Mouse (Mus musculus) heart, embryonic 10.5 days (tissue): ENCODE data around the gene Gm20388. TPM values are rescaled to one million over a fixed set of nuclear protein-coding genes. Genes with fewer than 3 reads are reported as not detected.
"Not testable (repeated sequence)": the region's sequence is repeated elsewhere in the genome, so short reads cannot be mapped to it uniquely, and the experiment has no call there.

Source experiments
- DNase-seq: peaks from one replicate; pipeline ENCODE4 v3.0.0-alpha.2; 2017; ENCODE audit warnings: low spot score
- H3K27ac ChIP-seq: fragments of 300-500 bp; sonication (generic); 2 replicates; pipeline ENCODE4 v1.5.1; 2016; ENCODE audit warnings: mild to moderate bottlenecking
- H3K27me3 ChIP-seq: fragments of 300-500 bp; sonication (generic); 2 replicates; pipeline ENCODE4 v1.6.1; 2016; ENCODE audit warnings: mild to moderate bottlenecking; ENCODE audit not compliant: poor library complexity, insufficient read depth, severe bottlenecking
- H3K36me3 ChIP-seq: fragments of 300-500 bp; sonication (generic); 2 replicates; pipeline ENCODE4 v1.6.1; 2016; ENCODE audit warnings: mild to moderate bottlenecking, moderate library complexity
- H3K4me1 ChIP-seq: fragments of 300-500 bp; sonication (generic); 2 replicates; pipeline ENCODE4 v1.6.1; 2016; ENCODE audit warnings: mild to moderate bottlenecking
- H3K4me3 ChIP-seq: fragments of 300-500 bp; sonication (generic); 2 replicates; pipeline ENCODE4 v1.5.1; 2016; ENCODE audit warnings: mild to moderate bottlenecking, moderate library complexity
- H3K9me3 ChIP-seq: fragments of 300-500 bp; sonication (generic); 2 replicates; pipeline ENCODE4 v1.6.1; 2016; ENCODE audit warnings: mild to moderate bottlenecking, moderate library complexity
- WGBS: fragments of 180-500 bp; shearing (Covaris S2); methylation state at CpG from one replicate; pipeline ENCODE4 v1.1.7; 2016; 5-methylcytosine and 5-hydroxymethylcytosine counted together
- polyA plus RNA-seq: library from polyadenylated mRNA; unstranded; fragments of >200 nt; fragmentation: Nextera tagmentation; extraction: Ambion mirVana; gene quantifications from 2 replicates; pipeline ENCODE4 v1.2.1, GENCODE M21; 2016

The Gm20388 gene
- polyA plus RNA-seq, 1 experiment from 2014 or later, result 4.5 TPM

- H3K27me3 ChIP-seq, result peaks cover 70% of the 10 kb centered on the region
- peak overlapping the region; percentile 49 for H3K4me3 ChIP-seq
- no peak for DNase-seq
- peaks cover 56% of the 10 kb centered on the region for H3K4me1 ChIP-seq
- WGBS, result 15% methylated on average over 11 of the region's 11 CpGs
- H3K27ac ChIP-seq, result 0 out of 2 replicates have a peak overlapping the region, but pooled peaks have one; percentile 0
- H3K9me3 ChIP-seq, result no peaks in the 10 kb centered on the region
- H3K36me3 ChIP-seq, result no peaks in the 10 kb centered on the region; the same call in 1 of the 2 replicates
These were observed 3500.1 kb downstream of the Gm20388 start for GRCm38 (mm10) chr8:123410788-123411187.

GRCm38 (mm10) chr8:123411246-123411645 lies 3500.6 kb downstream of the Gm20388 start, which contains the start of gene Tubb3:
Gene Tubb3, plus strand, starts transcription at chr8:123411424.
- Histone ChIP-seq H3K4me3 (peak within 1 kb of the TSS; percentile 49), H3K9me3 (no peaks in the 10 kb centered on the region), H3K27ac (0 out of 2 replicates have a peak within 1 kb of the TSS, but pooled peaks have one; percentile 0), H3K36me3 (no peaks in the 10 kb centered on the region; the same call in 1 of the 2 replicates), H3K27me3 (peaks cover 70% of the 10 kb centered on the region), H3K4me1 (peaks cover 56% of the 10 kb centered on the region)
- under 1% methylated on average over 29 of the region's 29 CpGs for WGBS
- no peak for DNase-seq

GRCm38 (mm10) chr8:123411781-123412327 lies 3501.2 kb downstream of the Gm20388 start:
- Histone ChIP-seq H3K4me1 (peaks cover 55% of the 10 kb centered on the region), H3K4me3 (peak overlapping the region; percentile 49), H3K9me3 (no peaks in the 10 kb centered on the region), H3K27me3 (peaks cover 70% of the 10 kb centered on the region), H3K27ac (no peak overlapping the region), H3K36me3 (no peaks in the 10 kb centered on the region; the same call in 1 of the 2 replicates)
- no peak for DNase-seq
- WGBS, result 9% methylated on average over 16 of the region's 16 CpGs

GRCm38 (mm10) chr8:123412560-123413170 lies 3502.0 kb downstream of the Gm20388 start:
- no peak for DNase-seq
- no peaks in the 10 kb centered on the region for H3K9me3 ChIP-seq
- H3K27me3 ChIP-seq, result peaks cover 63% of the 10 kb centered on the region
- peaks cover 51% of the 10 kb centered on the region for H3K4me1 ChIP-seq
- no peak overlapping the region for H3K27ac ChIP-seq
- no peak overlapping the region for H3K4me3 ChIP-seq
- H3K36me3 ChIP-seq, result no peaks in the 10 kb centered on the region; the same call in 1 of the 2 replicates
- 4% methylated on average over 12 of the region's 12 CpGs for WGBS

- no peaks in the 10 kb centered on the region; the same call in 1 of the 2 replicates for H3K36me3 ChIP-seq
- DNase-seq, result no peak
- WGBS, result 10% methylated on average over 9 of the region's 9 CpGs
- no peak overlapping the region for H3K4me3 ChIP-seq
- H3K27me3 ChIP-seq, result peaks cover 50% of the 10 kb centered on the region
- H3K4me1 ChIP-seq, result peaks cover 36% of the 10 kb centered on the region
- H3K27ac ChIP-seq, result no peak overlapping the region
- no peaks in the 10 kb centered on the region for H3K9me3 ChIP-seq
These were observed 3503.6 kb downstream of the Gm20388 start for GRCm38 (mm10) chr8:123414255-123414654.

- 79% methylated on average over 5 of the region's 5 CpGs for WGBS
- not testable (repeated sequence) for H3K36me3 ChIP-seq
These were observed 3504.5 kb downstream of the Gm20388 start for GRCm38 (mm10) chr8:123414997-123415696.

DNA sequence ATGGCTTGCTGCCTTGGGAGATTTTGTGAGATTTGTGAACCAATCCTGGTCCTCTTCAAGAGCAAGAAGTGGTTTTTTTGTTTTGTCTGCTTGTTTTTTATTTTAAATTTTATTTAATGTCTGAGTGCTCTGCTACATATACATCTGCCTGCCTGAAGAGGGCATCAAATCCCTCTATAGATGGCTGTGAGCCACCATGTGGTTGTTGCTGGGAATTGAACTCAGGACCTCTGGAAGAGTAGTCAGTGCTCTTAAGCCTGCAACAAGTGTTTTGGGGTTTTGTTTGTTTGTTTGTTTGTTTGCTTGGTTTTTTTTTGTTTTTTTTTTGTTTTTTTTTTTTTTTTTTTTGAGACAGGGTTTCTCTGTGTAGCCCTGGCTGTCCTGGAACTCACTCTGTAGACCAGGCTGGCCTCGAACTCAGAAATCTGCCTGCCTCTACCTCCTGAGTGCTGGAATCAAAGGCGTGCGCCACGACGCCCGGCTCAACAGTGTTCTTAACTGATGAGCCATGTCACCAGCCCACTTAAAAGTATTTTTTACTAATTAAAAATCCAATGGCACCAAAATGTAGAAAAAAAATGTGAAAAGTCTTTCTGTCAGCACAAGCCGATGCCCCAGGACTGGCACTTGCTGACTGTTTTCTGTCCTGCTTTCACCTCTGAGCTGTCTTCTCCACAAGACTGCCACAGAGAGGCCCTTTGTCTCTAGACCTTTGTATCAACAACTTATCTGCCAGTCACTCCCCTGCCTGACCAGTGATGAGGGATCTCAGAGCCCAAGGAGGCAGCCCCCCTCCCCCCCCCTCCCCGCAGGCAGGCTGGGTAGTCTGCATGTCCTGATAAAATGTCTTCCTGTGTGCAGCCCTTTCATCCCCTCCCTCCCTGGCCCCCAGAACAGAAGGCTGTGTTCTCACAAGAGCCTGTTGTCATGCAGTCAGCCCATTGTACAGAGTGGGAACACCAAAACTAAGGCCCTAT lies 3505.6 kb downstream of the Gm20388 start:
- Histone ChIP-seq H3K4me1 (peaks cover 16% of the 10 kb centered on the region), H3K27me3 (peaks cover 43% of the 10 kb centered on the region), H3K36me3 (no peaks in the 10 kb centered on the region), H3K27ac (peak overlapping the region; percentile 53; the same call in 1 of the 2 replicates), H3K9me3 (no peaks in the 10 kb centered on the region), H3K4me3 (no peak overlapping the region)
- WGBS, result 51% methylated on average over 8 of the region's 8 CpGs
- DNase-seq, result peak; percentile 92

More at GRCm38 (mm10) chr8:123414997-123415696, 3504.5 kb downstream of the Gm20388 start:
- Histone ChIP-seq H3K27me3 (peaks cover 43% of the 10 kb centered on the region), H3K4me1 (peaks cover 27% of the 10 kb centered on the region)
- H3K9me3 ChIP-seq, DNase-seq, H3K27ac ChIP-seq, H3K4me3 ChIP-seq: not testable (repeated sequence)

- no peak overlapping the region for H3K4me3 ChIP-seq
- H3K4me1 ChIP-seq, result peaks cover 9% of the 10 kb centered on the region; the same call in 1 of the 2 replicates
- no peak for DNase-seq
- H3K27me3 ChIP-seq, result peaks cover 39% of the 10 kb centered on the region
- no peaks in the 10 kb centered on the region for H3K36me3 ChIP-seq
- H3K9me3 ChIP-seq, result no peaks in the 10 kb centered on the region
- WGBS, result 70% methylated on average over 8 of the region's 8 CpGs
- H3K27ac ChIP-seq, result peak overlapping the region; percentile 53; the same call in 1 of the 2 replicates
These were observed 3506.4 kb downstream of the Gm20388 start for GRCm38 (mm10) chr8:123416944-123417555.

DNA sequence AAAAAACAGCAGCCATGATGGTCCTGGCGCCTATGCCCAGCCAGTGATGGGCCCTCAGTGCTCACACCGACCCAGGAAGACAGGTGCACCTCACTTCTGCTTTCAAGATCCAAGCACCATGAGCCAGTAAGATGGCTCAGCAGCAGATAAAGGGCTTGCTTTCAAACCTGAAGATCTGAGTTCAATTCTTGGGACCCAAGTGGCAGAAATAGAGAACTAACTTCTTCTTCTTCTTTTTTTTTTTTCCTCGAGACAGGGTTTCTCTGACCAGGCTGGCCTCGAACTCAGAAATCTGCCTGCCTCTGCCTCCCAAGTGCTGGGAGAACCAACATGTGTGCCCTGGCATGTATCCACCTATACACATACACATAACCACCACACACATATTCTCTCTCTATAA lies 3509.1 kb downstream of the Gm20388 start:
- Histone ChIP-seq H3K9me3 (no peaks in the 10 kb centered on the region), H3K4me1 (peaks cover 15% of the 10 kb centered on the region; the same call in 1 of the 2 replicates), H3K36me3 (no peaks in the 10 kb centered on the region), H3K27ac (no peak overlapping the region), H3K4me3 (no peak overlapping the region), H3K27me3 (peaks cover 16% of the 10 kb centered on the region; the same call in 1 of the 2 replicates)
- DNase-seq, result no peak
- WGBS, result 87% methylated on average over 4 of the region's 4 CpGs

GRCm38 (mm10) chr8:123420525-123421281 lies 3510.1 kb downstream of the Gm20388 start:
- peaks cover 16% of the 10 kb centered on the region; the same call in 1 of the 2 replicates for H3K27me3 ChIP-seq
- H3K27ac ChIP-seq, result no peak overlapping the region
- H3K4me3 ChIP-seq, result no peak overlapping the region
- no peaks in the 10 kb centered on the region for H3K36me3 ChIP-seq
- peaks cover 15% of the 10 kb centered on the region; the same call in 1 of the 2 replicates for H3K4me1 ChIP-seq
- H3K9me3 ChIP-seq, result no peaks in the 10 kb centered on the region
- DNase-seq, result no peak
- 92% methylated on average over 34 of the region's 34 CpGs for WGBS

- 85% methylated on average over 19 of the region's 19 CpGs for WGBS
- peaks cover 15% of the 10 kb centered on the region; the same call in 1 of the 2 replicates for H3K4me1 ChIP-seq
- H3K9me3 ChIP-seq, result no peaks in the 10 kb centered on the region
- H3K27me3 ChIP-seq, result peaks cover 16% of the 10 kb centered on the region; the same call in 1 of the 2 replicates
- DNase-seq, result no peak
- no peaks in the 10 kb centered on the region for H3K36me3 ChIP-seq
- no peak overlapping the region for H3K27ac ChIP-seq
- no peak overlapping the region for H3K4me3 ChIP-seq
These were observed 3510.7 kb downstream of the Gm20388 start for GRCm38 (mm10) chr8:123421325-123421724.
